Mouse (Mus musculus) MEL-GATA-1-ER (cell line): ENCODE measurements around the gene Ern2.

Experiments used
- DNase-seq: peaks from one replicate; pipeline ENCODE4 v3.0.0-alpha.2; 2012; ENCODE audit warnings: low read depth; ENCODE audit errors: extremely low read depth

Ern2 gene

DNA sequence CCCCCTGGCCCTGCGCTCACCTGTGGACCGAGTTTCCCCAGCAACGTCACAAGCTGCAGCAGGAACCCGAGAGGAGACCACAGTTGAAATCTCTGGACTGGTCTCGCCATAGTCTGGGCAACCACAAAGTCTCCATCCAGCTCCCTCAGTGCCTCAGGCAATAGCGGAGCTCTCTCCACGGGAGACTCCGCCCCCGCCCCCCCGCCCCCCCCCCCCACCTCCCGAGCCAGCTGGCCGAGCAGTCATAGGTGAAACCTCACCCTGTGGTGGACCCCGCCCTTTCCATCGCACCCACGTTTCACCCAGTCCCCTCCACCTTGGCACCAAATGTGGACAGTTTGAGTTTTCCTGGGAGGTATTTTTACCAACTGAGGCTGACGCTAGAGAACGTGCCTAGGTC, at the start of gene Ern2:
Gene Ern2, minus strand, starts transcription at position 165 of the 400 bp plus-strand sequence.
- no peak for DNase-seq

DNA sequence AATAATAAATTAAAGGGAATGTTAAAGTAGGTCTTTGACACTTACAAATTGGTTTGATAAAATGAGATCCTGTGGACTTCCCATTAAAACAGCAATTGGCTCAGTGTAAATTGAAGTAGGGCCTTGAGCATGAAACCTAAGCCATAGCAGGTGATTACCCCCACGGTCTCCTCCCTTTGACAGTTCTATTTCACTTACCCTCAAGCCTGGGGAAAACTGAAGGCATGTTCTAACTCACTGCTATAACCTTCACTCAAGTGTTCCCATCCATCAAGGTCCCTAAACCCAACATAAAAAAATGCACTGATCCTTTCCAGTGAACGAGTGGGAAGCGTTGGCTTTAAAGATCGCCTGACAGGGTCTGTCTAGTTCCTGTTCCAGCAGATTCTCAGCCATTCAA, 44.9 kb upstream of the Ern2 start:
- no peak for DNase-seq

- DNase-seq, result no peak
These were observed 43.9 kb upstream of the Ern2 start for GRCm38 (mm10) chr7:122229916-122230315.

DNA sequence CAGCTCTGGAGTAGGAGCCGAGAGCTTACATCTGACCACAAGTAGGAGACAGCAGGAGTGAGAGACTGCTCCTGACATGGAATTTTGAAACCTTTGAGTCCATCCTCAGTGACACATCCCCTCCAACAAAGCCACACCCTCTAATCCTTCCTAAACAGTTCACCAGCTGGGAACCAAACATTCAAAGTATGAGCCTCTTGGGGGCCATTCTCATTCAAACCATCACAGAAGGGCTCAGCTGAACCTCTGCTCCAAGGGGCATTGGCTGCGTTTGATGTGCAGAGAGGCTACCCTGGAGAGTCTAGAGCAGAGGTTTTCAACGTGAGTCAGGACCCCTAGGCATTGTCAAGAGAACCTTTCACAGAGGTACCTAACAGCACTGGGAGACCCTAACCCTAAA, 43.3 kb upstream of the Ern2 start:
- no peak for DNase-seq

- DNase-seq, result no peak
These were observed 40.7 kb upstream of the Ern2 start for GRCm38 (mm10) chr7:122226744-122227143.

DNA sequence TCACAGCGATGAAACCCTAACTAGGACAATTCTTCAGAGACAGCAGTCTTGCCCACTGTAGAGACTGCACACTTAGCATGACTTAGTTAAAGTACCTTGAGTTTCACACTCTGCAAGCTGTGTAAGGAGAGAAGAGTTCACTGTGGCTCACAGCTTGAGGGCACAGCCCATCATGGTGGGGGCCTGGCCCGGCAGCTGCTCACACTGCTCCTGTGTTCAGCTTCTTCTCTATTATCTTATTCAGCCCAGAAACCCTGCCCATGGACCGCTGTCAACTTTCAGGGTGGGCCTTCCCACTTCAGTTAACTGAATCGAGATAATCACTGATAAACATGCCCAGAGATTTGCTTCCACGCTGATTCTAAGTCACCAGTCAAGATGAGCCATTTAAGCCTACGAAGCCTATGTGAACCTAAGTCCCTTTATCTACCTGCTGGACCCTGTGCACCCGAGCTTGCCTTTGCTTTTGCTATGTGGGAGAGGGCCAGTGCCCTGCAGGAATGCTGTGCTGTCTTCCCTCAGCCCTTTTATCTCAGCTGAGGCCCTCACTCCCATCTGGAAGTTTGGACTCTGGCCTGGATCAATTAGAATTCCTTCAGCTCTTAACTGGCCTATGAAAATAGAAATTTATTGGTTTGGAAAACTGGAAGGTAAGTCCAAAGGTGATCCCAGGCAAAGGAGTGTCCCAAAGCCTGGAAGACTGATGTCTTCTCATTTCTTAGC, 40.2 kb upstream of the Ern2 start:
- DNase-seq, result no peak

- no peak for DNase-seq
These were observed 33.4 kb upstream of the Ern2 start, which contains the start of gene Chp2 for GRCm38 (mm10) chr7:122219315-122219801. Gene Chp2 (plus strand): TSS chr7:122219496.

DNA sequence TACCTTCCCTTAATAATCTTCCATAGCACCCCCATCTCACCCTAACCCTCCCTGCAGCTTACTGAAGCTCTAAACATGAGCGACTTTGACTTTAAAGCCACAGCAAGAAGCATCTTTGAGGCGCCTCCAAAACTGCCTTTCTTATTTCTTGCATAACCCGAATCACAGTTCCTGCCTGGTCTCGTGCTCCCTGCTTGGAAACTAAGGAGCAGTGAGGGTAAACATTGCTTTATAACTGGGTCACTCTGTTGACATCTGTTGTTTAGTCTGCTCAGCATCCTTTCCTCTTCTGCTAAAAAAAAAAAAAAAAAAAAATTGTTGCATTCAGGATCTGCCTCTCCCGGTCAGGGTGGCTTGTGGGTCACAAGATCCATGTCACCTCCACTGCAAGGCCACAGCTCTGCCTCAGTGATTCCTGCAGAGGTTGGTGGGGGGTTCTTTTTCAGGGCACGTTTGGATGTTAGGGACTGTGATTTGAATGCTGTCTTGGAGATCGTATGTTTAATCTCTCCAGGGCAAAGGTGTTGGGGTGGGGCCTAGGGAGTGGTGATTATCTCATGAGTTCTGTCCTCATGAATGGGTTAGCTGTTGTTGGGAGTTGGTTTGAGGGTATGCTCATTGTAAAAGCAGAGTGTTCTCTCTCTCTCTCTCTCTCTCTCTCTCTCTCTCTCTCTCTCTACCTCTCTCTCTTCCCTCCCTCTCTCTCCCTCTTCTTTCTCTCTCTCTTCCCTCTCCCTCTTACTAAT, 22.4 kb upstream of the Ern2 start:
- no peak for DNase-seq

DNA sequence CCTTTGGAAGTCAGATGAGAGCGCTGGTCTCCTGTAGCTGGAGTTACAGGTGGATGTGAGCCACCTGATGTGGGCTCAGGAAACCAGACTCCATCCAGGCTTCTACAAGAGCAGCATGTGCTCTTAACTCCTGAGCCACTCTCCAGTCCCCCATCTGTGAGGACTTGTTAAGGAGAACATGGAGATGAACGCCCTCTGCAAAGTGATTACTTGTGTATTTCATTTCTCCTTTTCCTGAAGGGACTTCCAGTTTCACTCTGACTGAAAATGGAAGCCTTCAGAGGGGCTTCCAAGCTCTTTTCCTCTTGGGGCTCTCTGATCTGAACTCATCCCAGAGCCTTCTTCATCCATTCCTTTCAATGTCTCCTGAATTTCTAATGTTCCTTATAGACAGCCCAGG, 20.1 kb upstream of the Ern2 start:
- DNase-seq, result no peak

DNA sequence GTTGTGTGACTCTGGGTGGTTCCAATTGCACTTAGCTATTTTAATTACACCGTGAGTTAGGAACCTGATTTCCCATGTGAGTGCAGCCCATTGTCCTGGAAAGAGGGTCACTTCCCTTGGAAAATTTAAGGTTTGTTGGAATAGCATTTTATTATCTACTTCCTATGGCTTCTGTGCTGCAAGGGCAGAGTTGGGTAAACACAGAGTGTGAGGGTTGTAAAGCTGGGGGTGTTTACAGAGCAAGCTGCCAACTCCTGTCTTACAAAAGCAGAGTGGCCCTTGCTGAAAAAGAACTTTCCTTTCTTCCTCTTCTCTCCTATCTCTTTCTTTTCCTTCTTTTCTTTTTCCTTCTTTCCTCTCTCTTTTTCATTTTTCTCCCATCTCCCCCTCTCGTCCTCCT, 17.9 kb upstream of the Ern2 start:
- DNase-seq, result no peak

DNA sequence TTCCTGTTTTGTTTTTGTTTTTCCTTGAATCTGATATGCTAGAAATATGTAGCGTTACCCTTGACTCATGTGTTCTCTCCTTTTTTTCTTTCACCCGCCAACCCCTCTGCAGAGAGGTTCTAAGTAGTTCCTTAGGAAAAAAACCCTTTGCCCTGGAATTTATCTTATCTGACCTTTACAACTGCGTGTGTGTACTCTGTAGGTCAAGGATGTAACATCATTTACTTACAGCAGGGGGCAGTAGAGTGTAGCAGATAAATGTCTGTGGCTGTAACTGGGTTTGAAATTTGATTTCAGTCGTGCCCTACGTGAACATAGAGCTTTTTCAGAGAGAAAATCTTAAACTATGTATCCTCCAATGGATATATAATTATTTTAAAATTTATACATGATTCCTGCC, 13.3 kb upstream of the Ern2 start:
- peak; percentile 48 for DNase-seq

- peak; percentile 45 for DNase-seq
These were observed 11.3 kb upstream of the Ern2 start for GRCm38 (mm10) chr7:122197306-122197705.

GRCm38 (mm10) chr7:122196771-122197170, 10.8 kb upstream of the Ern2 start:
- DNase-seq, result no peak

- no peak for DNase-seq
These were observed 7.9 kb upstream of the Ern2 start for GRCm38 (mm10) chr7:122193919-122194318.

DNA sequence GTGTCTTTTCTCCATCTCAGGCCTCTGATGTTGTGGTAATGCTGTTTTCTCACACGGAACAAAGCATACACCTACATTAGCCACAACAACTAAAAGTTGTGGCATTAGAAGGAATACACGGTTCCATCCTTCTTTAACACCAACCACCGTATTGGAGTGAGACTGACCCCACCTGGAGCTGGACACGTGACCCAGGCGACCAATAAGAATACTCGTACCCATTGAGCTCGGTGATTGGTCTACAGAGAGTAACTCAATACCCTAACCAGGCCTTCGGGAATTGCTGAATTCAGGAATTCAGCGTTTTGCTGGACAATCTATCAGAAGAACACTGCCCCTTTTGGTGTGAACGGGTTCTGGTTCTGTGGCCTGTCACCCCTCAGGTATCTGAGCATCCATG, 5.1 kb upstream of the Ern2 start:
- no peak for DNase-seq

GRCm38 (mm10) chr7:122189484-122189883, 3.5 kb upstream of the Ern2 start:
- DNase-seq, result peak; percentile 37

DNA sequence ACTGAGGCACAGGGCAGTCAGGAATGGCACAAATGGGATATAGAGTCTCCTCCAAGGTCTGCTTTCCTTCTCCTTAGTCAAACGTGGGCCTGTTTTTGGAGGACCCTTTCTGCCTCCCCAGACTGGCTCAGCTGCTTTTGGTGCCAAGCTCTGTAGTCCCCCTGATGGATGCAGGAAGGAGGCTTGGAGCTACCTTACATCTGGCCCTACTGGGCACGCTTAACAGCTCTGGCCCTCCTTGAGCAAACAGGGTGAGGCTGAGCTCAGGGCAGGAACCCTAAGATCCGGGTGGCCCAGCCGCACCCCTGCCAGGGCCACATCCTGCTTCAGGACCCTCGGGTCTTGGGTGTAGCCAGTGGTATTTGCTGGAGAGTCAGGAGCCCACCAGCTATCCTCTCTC, 1.4 kb downstream of the Ern2 start:
- no peak for DNase-seq

- DNase-seq, result no peak
These were observed 5.3 kb downstream of the Ern2 start for GRCm38 (mm10) chr7:122180720-122181119.

DNA sequence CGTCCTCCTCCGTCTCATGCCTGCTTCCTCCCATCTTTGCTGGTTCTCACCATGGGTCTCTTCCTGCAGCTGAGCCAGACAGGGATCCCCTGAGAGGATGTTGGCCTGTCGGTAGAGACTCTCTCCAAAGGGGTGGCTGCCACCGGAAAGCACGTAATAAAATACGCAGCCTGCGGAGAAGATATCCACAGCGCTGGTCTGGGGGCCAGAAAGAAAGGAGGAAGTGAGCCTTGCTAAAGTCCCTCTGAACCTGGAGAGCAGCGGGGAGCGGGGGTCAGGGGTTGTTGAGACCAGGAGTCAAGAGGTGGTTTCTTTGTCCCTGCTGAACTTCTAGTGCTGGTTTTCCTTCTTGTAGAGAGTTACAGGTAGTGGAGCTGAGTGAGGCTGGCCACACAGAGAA, 14.4 kb downstream of the Ern2 start:
- DNase-seq, result no peak

DNA sequence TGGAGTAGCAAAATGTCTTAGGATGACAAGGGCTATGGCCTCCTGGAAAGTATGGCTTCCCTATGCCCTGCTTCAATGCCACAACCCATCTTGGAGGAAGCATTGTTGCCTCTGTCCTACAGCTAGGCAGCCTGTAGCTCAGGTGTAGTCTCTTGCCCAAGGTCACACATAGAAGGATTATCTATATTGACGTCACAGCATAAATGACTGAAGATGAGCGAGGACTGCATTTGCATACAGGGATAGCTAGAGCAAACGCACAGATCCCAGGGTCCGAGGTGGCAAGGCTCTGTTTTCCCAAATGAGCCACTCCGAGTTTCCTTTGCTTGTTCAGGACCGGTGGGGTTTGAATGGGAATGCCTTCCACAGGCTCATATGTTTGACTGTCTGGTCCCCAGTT, 15.3 kb downstream of the Ern2 start:
- no peak for DNase-seq

DNA sequence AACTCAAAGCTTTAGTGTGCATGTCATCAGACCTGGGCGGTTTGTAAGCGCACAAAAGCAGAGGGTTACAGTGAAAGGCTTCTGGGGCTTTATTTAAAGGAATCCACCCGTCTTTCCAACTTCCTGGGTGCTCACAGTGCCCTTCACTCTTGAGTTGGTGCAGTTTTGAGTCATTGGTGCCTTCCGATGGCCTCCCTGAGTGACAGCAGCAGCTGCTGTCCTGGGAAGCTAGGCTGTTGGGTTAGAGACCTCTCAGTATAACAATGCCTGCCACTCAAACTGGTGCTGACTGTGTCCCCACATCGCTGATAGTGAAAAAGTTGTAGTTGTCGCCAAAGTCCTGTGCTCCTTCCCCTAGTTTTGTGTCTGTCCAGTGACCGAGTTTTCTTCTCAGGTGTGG, 18.8 kb downstream of the Ern2 start:
- no peak for DNase-seq

GRCm38 (mm10) chr7:122163766-122164165, 22.2 kb downstream of the Ern2 start:
- no peak for DNase-seq

- no peak for DNase-seq
These were observed 26.0 kb downstream of the Ern2 start for GRCm38 (mm10) chr7:122160037-122160436.
